Mouse (Mus musculus) ovary, postnatal 36 days (tissue): ENCODE results near the gene Mdga2.

Source experiments
- DNase-seq: peaks from one replicate; pipeline ENCODE4 v3.0.0; 2022; ENCODE audit warnings: low spot score, mixed read lengths

Mdga2 gene

GRCm38 (mm10) chr12:66702781-66703180 is 519.6 kb downstream of the Mdga2 start:
- no peak for DNase-seq

GRCm38 (mm10) chr12:66679558-66679957 is 542.8 kb downstream of the Mdga2 start:
- no peak for DNase-seq

DNA sequence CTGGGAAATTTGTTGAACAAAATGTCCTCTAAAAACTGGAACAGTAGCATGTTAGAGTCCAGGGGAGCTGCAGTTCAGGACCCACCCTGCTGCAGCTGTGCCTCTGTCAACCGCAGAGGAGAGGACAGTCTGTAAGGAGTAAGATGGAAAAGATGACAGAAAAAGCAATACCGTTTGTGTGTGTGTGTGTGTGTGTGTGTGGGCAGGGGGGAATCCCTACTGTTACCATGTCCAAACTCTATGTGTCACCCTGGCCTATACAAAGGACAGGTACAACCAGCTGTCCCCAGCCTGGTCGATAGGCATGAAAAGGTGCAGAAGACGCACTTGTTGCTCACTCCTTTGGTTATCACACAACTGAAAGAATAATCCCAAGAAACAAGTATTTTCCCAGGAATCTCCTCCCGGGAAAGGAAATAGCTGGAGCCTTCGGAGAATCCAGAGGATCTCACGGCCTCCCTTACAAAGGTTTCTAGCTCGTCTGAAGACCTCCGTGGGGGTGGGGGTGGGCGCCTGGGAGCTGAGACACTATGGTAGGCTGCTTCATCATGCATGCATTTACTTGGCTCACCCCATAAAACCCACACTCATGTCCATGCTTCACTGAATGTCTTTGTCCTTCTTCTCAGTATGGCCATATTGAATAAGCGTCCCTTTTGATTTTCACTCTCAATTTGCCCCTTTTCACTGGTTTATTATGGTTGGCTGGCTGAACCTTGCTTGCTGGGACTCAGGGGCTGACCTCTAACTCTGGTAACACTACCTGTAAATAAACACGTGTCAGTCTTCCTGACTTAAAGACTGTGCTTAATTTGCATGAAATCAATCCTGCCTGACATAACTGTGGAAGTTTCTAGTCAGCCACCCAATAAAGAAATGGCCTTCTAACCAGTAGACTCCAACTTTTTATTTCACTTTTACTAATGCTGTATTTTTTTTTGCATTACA is 573.5 kb downstream of the Mdga2 start:
- no peak for DNase-seq

- no peak for DNase-seq
These were observed 581.9 kb downstream of the Mdga2 start for GRCm38 (mm10) chr12:66640408-66640807.

GRCm38 (mm10) chr12:66619944-66620343 is 602.4 kb downstream of the Mdga2 start:
- DNase-seq = no peak

DNA sequence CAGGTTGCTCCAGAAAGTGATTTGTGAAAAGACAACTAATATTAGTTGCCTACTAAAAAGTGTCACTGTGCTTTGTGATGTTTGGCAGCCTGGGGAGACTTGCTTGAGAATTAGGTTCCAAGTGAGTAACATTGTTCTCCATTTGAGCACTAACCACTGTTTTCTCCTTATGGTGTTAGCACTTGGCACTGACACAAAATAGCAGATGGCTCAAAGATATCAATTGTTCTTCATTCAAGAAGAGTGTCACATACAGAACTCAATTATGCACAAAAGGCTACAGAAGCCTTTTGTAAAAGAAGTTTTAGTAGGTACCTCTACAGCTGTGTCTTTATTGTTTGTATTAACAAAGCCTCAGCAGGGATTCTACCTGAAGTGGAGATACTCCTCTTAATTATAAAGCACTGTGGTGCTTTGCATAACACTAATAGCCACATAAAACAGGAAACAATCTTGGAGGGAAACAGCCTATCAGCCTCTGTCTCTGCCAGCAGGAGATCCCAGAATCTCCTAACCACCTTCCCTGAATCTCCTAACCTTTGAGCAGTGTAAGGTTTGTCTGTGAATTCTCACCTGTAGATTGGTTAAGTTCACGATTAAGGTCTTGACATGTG is 630.6 kb downstream of the Mdga2 start:
- DNase-seq = no peak

GRCm38 (mm10) chr12:66565396-66565795 is 657.0 kb downstream of the Mdga2 start:
- DNase-seq = no peak

DNA sequence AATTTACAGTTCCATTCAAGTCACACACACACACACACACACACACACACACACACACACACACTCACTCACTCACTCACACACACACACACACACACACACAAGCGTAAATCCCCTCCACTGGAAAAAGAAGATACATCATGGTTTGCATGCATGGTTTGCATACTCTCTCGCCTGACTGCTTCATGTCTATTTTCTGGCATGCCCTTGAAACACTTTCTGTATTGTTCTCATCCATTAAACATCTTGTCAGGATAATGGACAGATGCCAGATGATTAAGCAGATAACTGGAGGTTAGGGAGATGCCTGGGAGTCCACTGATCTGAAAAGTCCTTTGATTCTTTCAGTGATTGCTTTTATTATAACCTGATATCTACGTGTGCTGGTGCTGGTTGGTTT is 665.5 kb downstream of the Mdga2 start:
- no peak for DNase-seq

DNA sequence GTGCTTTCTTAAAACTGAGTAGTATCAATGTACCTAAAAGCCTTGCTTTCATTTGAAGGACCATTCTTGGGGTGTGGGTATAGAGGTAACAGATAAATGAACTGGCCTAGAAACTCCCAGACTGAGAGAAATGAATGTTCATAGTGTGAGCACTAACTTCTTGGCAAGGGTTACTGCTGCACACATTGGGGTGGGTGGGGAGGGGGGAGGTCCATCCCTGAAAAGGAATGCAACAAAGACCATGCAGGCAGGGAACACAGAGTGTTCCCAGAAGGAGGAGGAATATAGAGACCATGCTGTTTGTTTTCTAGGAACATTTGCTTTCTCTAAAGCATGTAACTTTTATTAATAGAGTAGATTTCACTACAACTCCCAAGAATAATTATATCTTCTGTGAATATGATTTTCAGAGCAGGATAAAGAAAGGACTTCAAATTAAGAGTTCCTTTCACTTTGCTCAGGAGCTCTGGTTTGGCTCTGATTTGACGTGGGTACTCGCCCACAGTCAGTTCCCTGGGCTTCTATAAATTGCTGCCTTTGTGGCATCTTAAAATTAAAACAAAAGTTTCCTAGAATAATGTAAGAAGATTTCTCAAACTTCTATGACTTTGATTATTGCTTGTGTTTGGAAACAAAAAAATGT is 666.0 kb downstream of the Mdga2 start:
- no peak for DNase-seq

DNA sequence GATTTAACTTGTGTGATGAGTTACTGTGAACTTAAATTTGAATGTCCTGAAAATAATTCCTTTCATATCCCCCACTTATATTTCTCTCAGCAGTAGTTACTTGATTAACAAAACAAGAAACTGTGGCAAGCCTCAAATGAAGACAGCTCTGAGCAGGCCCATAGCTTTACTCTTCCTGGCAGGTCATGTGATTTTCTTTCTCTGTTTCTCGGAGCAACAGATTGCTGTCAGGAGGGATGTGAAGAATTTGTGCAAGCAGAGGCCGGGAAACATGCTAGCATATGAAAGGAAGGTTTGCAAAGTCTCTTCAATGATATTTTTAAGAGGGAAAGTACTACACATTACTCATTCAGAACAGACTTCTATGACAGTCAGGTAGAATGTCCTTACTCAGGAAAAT is 697.4 kb downstream of the Mdga2 start:
- no peak for DNase-seq

- no peak for DNase-seq
These were observed 723.1 kb downstream of the Mdga2 start for GRCm38 (mm10) chr12:66499258-66499657.

DNA sequence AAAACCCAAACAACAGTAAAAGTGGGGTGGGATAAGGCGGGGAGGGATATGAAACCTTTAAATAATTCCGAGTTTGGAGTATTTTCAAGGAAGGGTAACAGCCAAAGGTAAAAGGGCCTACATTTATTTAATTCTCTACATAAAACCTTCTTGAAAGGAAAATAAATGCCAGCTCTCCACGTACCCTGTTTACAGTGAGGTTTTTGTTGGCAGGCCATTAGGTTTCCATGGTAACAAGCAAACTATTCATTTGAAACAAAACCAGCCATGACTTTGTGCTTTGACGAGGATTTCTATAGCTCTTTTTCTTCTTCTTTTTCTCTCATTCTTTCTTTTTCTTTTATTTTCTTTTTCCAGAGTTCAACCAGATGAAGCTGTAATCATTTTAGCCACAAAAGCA is 751.5 kb downstream of the Mdga2 start:
- no peak for DNase-seq

DNA sequence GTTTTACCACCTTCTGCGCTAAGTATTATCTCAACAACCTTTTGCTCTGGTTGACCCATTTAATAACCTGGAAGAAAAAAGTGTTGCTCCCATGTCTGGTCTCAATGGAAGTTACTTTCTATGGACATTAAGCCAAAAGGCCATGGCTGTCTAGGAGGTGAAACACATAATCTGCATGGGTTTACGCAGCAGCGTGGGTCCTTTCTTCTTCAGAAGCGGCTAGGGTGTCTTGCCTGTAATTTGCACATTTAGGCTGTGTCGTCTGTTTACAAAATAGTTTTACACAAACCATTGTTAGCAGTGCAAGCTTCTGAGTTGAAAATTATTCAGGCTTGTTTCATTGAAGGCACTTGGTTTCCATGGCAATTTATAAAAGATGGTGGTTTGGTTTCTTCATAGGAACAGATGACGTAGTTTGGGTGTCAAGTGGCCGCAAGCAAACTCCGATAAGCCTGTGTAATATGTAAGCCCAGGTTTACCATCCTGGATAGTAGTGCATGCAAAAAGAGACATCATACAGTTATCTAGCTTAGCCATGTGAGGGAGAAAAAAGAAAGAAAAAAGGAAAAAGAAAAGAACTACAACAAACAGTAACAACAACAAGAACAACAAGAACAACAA is 752.0 kb downstream of the Mdga2 start:
- no peak for DNase-seq

DNA sequence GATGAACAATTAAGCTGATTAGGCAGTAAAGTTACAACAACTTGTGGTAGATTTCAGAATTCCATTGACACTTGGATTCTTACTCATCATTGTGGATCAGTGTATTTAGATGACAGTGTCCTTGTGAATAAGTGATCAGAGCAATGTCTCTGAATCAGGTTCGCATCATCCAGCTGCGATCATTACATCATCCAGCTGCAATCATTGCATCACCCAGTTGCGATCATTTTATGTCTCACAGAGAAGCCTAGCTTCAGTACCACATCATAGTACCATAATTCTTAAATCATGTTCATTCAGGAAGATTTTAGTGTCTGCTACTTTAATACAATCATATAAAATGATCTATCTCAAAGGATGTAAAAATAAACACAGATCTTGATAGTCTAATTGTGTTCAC is 756.8 kb downstream of the Mdga2 start:
- DNase-seq = no peak

DNA sequence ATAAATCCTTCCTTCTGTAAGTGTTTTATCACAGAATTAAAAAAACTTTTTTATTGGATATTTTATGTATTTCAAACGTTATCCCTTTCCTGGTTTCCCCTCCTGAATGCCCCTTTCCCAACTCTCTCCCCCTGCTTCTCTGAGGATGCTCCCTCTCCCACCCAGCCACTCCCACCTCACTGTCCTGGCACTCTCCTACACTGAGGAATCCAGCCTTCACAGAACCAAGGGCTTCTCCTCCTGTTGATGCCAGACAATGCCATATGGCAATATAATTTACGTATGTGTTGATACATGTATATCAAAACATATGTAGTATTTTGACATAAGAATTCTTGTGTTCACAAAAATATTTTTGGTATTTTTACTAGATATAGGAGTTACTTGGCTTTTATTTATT is 779.0 kb downstream of the Mdga2 start:
- DNase-seq = no peak
